Mouse (Mus musculus) CH12.LX (cell line): ENCODE data around the gene Ccdc40. TPM values are rescaled to one million over a fixed set of nuclear protein-coding genes. Genes with fewer than 3 reads are reported as not detected.

ENCODE experiments used
- DNase-seq: peaks from one replicate; pipeline ENCODE4 v3.0.0-alpha.2; 2013; ENCODE audit errors: extremely low read depth
- H3K27ac ChIP-seq: 2 replicates; pipeline ENCODE4 v1.5.1; 2012; ENCODE audit warnings: low read depth, mild to moderate bottlenecking, control low read depth, moderate library complexity; ENCODE audit not compliant: insufficient read depth
- H3K27me3 ChIP-seq: replicated peaks from 2 replicates; pipeline ENCODE3; 2012; ENCODE audit warnings: inconsistent platforms
- H3K36me3 ChIP-seq, 2 experiments: replicated peaks in 1 of 2; 2 replicates each; pipeline versions ENCODE3 to v1.6.1; 2012; ENCODE audit warnings: inconsistent platforms in 1 of 2, low read length in 1 of 2, mild to moderate bottlenecking in 1 of 2, mixed read lengths in 1 of 2, moderate library complexity in 1 of 2; ENCODE audit not compliant: control insufficient read depth in 1 of 2, insufficient read depth in 1 of 2
- H3K4me1 ChIP-seq, 2 experiments: 2 replicates each; pipeline ENCODE4 v1.6.1; 2012; ENCODE audit warnings: inconsistent platforms in 1 of 2, moderate library complexity in 1 of 2; ENCODE audit not compliant: insufficient read depth in 2 of 2, control insufficient read depth in 1 of 2
- H3K4me2 ChIP-seq: 2 replicates; pipeline ENCODE4 v1.6.1; 2012; ENCODE audit warnings: low read depth, mild to moderate bottlenecking, control low read depth; ENCODE audit not compliant: poor library complexity, insufficient read depth, severe bottlenecking
- H3K4me3 ChIP-seq, 3 experiments: fragments of 150-350 bp in 1 of 3; sonication (generic) in 1 of 3; replicated peaks in 1 of 3; 2 replicates each; pipeline versions ENCODE3 to v1.5.1; 2011 to 2012; ENCODE audit warnings: low read depth in 2 of 3, low read length in 2 of 3, mild to moderate bottlenecking in 2 of 3, moderate library complexity in 2 of 3, control low read depth in 1 of 3, improper control_type of control experiment in 1 of 3, inconsistent platforms in 1 of 3, mixed read lengths in 1 of 3; ENCODE audit not compliant: poor library complexity in 1 of 3
- H3K79me2 ChIP-seq: replicated peaks from 2 replicates; pipeline ENCODE4 v1.6.1; 2012; ENCODE audit warnings: mild to moderate bottlenecking, moderate library complexity; ENCODE audit not compliant: control insufficient read depth, poor library complexity, insufficient read depth, severe bottlenecking; ENCODE audit errors: extremely low read depth
- H3K9ac ChIP-seq: 2 replicates; pipeline ENCODE4 v1.6.1; 2012; ENCODE audit warnings: low read depth, mild to moderate bottlenecking, control low read depth, moderate library complexity; ENCODE audit not compliant: insufficient read depth
- H3K9me3 ChIP-seq: replicated peaks from 2 replicates; pipeline ENCODE3; 2012; ENCODE audit warnings: low read length, inconsistent platforms, mixed read lengths
- CHD2 ChIP-seq: IDR thresholded peaks from 2 replicates; pipeline ENCODE4 v1.6.1; 2011; ENCODE audit warnings: low read length, improper control_type of control experiment
- EP300 ChIP-seq: IDR thresholded peaks from 2 replicates; pipeline ENCODE4 v1.6.1; 2011; ENCODE audit warnings: low read length, improper control_type of control experiment
- ETS1 ChIP-seq: conservative IDR thresholded peaks from 2 replicates; pipeline ENCODE4 v1.6.1; 2012; ENCODE audit warnings: low read depth, mild to moderate bottlenecking, inconsistent platforms, low read length, improper control_type of control experiment, moderate library complexity
- HCFC1 ChIP-seq: IDR thresholded peaks from 2 replicates; pipeline ENCODE4 v1.6.1; 2012; ENCODE audit warnings: low read depth, mild to moderate bottlenecking, inconsistent platforms, low read length, improper control_type of control experiment
- JUN ChIP-seq: IDR thresholded peaks from 2 replicates; pipeline ENCODE4 v1.6.1; 2011; ENCODE audit warnings: low read depth, mild to moderate bottlenecking, low read length, improper control_type of control experiment, moderate library complexity; ENCODE audit not compliant: insufficient read depth
- JUND ChIP-seq: conservative IDR thresholded peaks from 2 replicates; pipeline ENCODE4 v1.6.1; 2011; ENCODE audit warnings: low read depth, low read length, improper control_type of control experiment
- PAX5 ChIP-seq: IDR thresholded peaks from 2 replicates; pipeline ENCODE4 v1.6.1; 2012; ENCODE audit warnings: low read length, inconsistent platforms, mixed read lengths
- SMC3 ChIP-seq: IDR thresholded peaks from 2 replicates; pipeline ENCODE4 v1.6.1; 2011; ENCODE audit warnings: low read depth, low read length, improper control_type of control experiment
- UBTF ChIP-seq: IDR thresholded peaks from 2 replicates; pipeline ENCODE4 v1.6.1; 2012; ENCODE audit warnings: low read depth, mild to moderate bottlenecking, inconsistent platforms, low read length, improper control_type of control experiment, moderate library complexity
- dilution Hi-C: fragments of 300-500 bp; cut with MboI; formaldehyde crosslinking; loops from 2 replicates; pipeline ENCODE4 v1.14.3; 2020; ENCODE audit warnings: low sequenced_read_pairs; ENCODE audit not compliant: extremely low pct_unique_long_range_greater_than_20kb, extremely low pct_ligation_motif_present
- in situ Hi-C: fragments of 300-500 bp; cut with MboI; formaldehyde crosslinking; loops from 3 replicates; pipeline ENCODE4 v1.14.3; 2019; ENCODE audit warnings: low sequenced_read_pairs, low pct_ligation_motif_present, low pct_unique_long_range_greater_than_20kb, mixed read lengths
- polyA plus RNA-seq: library from polyadenylated mRNA; unstranded; fragments of >175 nt; gene quantifications from 2 replicates; pipeline ENCODE4 v1.2.1, GENCODE M21; 2012; ENCODE audit warnings: low read depth; ENCODE audit not compliant: insufficient read length
- total RNA-seq, 2 experiments: library from RNA; depleted of rRNA; stranded (reverse); fragments of 300-350 nt in 1 of 2; fragments of >200 nt in 1 of 2; gene quantifications; 2 replicates each; pipeline ENCODE4 v1.2.3; 2012 to 2014

Gene Ccdc40
- total and polyA plus RNA-seq, 3 experiments, result 0.97 to 1.4 (median 1.3) TPM

GRCm38 (mm10) chr11:119211604-119212309 is 16.6 kb upstream of the Ccdc40 start:
- dilution Hi-C loops, result no loop called here
- no peak for DNase-seq
- H3K9me3 ChIP-seq, result peaks cover 6% of the 10 kb centered on the region
- no peaks in the 10 kb centered on the region for H3K79me2 ChIP-seq
- H3K4me1 ChIP-seq, result peaks cover 0 to 1% of the 10 kb centered on the region in 2 experiments; a peak in 1 of 4 replicates
- no peak overlapping the region for H3K27ac ChIP-seq
- H3K36me3 ChIP-seq, result peaks cover 3 to 15% of the 10 kb centered on the region in 2 experiments
- no peak for TF ChIP-seq CHD2
- no peak for TF ChIP-seq ETS1
- no peak for TF ChIP-seq JUN
- no peak for TF ChIP-seq EP300
- no peak for TF ChIP-seq UBTF
- TF ChIP-seq, all 38 proteins: peak for 0
- H3K4me2 ChIP-seq, result no peak overlapping the region
- in situ Hi-C loops, result no loop called here
- H3K27me3 ChIP-seq, result peaks cover 69% of the 10 kb centered on the region
- no peak overlapping the region for H3K9ac ChIP-seq
- no peak overlapping the region for H3K4me3 ChIP-seq

- H3K4me2 ChIP-seq, result no peak overlapping the region
- no peak overlapping the region for H3K9ac ChIP-seq
- no peaks in the 10 kb centered on the region for H3K9me3 ChIP-seq
- H3K79me2 ChIP-seq, result no peaks in the 10 kb centered on the region
- DNase-seq, result no peak
- TF ChIP-seq HCFC1 (no peak), PAX5 (no peak), JUND (no peak), SMC3 (no peak)
- H3K27ac ChIP-seq, result no peak overlapping the region
- dilution Hi-C loops (no loop called here), in situ Hi-C loops (no loop called here)
- H3K27me3 ChIP-seq, result peaks cover 77% of the 10 kb centered on the region
- no peaks in the 10 kb centered on the region for H3K4me1 ChIP-seq
- H3K36me3 ChIP-seq, result peaks cover 5 to 12% of the 10 kb centered on the region in 2 experiments
- no peak overlapping the region for H3K4me3 ChIP-seq
These were observed 15.0 kb upstream of the Ccdc40 start for GRCm38 (mm10) chr11:119213166-119213885.
